Mouse (Mus musculus) kidney, postnatal 0 days (tissue): Measurements from ENCODE around the gene Dgcr8. TPM values are rescaled to one million over a fixed set of nuclear protein-coding genes. Genes with fewer than 3 reads are reported as not detected.
A peak's percentile ranks its signal among the peaks of the same experiment; 100 is the strongest.

ENCODE experiments used
- ATAC-seq: fragments of 200-750 bp; cut with Nextera tagmentation; replicated peaks from 2 replicates; pipeline ENCODE4 v1.8.0; 2017; ENCODE audit warnings: low read depth, moderate number of reproducible peaks, moderate TSS enrichment, moderate library complexity; ENCODE audit not compliant: low FRiP score
- DNase-seq: peaks from one replicate; pipeline ENCODE4 v3.0.0-alpha.2; 2016; ENCODE audit warnings: low spot score
- H3K27ac ChIP-seq: fragments of 300-500 bp; sonication (generic); 2 replicates; pipeline ENCODE4 v1.5.1; 2014; ENCODE audit warnings: mild to moderate bottlenecking
- H3K27me3 ChIP-seq: fragments of 300-500 bp; sonication (generic); 2 replicates; pipeline ENCODE4 v1.6.1; 2014; ENCODE audit warnings: low read length, mixed read lengths; ENCODE audit not compliant: insufficient read depth
- H3K36me3 ChIP-seq: fragments of 300-500 bp; sonication (generic); 2 replicates; pipeline ENCODE4 v1.6.1; 2014; ENCODE audit warnings: low read length, mixed read lengths; ENCODE audit not compliant: insufficient read depth
- H3K4me1 ChIP-seq: fragments of 300-500 bp; sonication (generic); replicated peaks from 2 replicates; pipeline ENCODE4 v1.6.1; 2014; ENCODE audit warnings: antibody characterized with exemption, low read length, mixed read lengths; ENCODE audit not compliant: insufficient read depth
- H3K4me2 ChIP-seq: fragments of 300-500 bp; sonication (generic); 2 replicates; pipeline ENCODE4 v1.6.1; 2014; ENCODE audit warnings: mild to moderate bottlenecking, low read length, moderate library complexity, mixed read lengths
- H3K4me3 ChIP-seq: fragments of 300-500 bp; sonication (generic); replicated peaks from 2 replicates; pipeline ENCODE4 v1.5.1; 2014; ENCODE audit warnings: low read depth, low read length
- H3K9ac ChIP-seq: fragments of 300-500 bp; sonication (generic); 2 replicates; pipeline ENCODE4 v1.6.1; 2014; ENCODE audit warnings: low read depth, low read length
- H3K9me3 ChIP-seq: fragments of 300-500 bp; sonication (generic); replicated peaks from 2 replicates; pipeline ENCODE4 v1.6.1; 2016; ENCODE audit warnings: low read length, inconsistent platforms, mixed read lengths
- CTCF ChIP-seq: IDR thresholded peaks from 2 replicates; pipeline ENCODE4 v1.5.1; 2016; ENCODE audit warnings: antibody characterized with exemption, low read depth, mild to moderate bottlenecking, moderate library complexity
- WGBS: fragments of 180-500 bp; shearing (Covaris S2); extraction: QIAGEN DNeasy Blood & Tissue Kit; methylation state at CpG from one replicate; pipeline ENCODE4 v1.1.7; 2014; 5-methylcytosine and 5-hydroxymethylcytosine counted together
- polyA plus RNA-seq: library from polyadenylated mRNA; unstranded; fragments of >200 nt; fragmentation: Nextera tagmentation; extraction: Ambion mirVana; gene quantifications from 2 replicates; pipeline ENCODE4 v1.2.1, GENCODE M21; 2015

Dgcr8 gene
- polyA plus RNA-seq, 1 experiment from 2014 or later, result 15.6 TPM

GRCm38 (mm10) chr16:18250828-18251790, 37.9 kb downstream of the Dgcr8 start:
- DNase-seq (no peak), ATAC-seq (no peak)
- peaks cover 46% of the 10 kb centered on the region for H3K36me3 ChIP-seq
- 0 out of 2 replicates have a peak overlapping the region, but pooled peaks have one; percentile 10 for H3K9ac ChIP-seq
- TF ChIP-seq CTCF, result no peak
- no peaks in the 10 kb centered on the region for H3K27me3 ChIP-seq
- H3K9me3 ChIP-seq, result no peaks in the 10 kb centered on the region
- H3K4me2 ChIP-seq, result peak overlapping the region; percentile 94
- peaks cover 23% of the 10 kb centered on the region; the same call in 1 of the 2 replicates for H3K4me1 ChIP-seq
- no peak overlapping the region for H3K4me3 ChIP-seq
- no peak overlapping the region for H3K27ac ChIP-seq
- WGBS, result 55% methylated on average over 10 of the region's 10 CpGs

DNA sequence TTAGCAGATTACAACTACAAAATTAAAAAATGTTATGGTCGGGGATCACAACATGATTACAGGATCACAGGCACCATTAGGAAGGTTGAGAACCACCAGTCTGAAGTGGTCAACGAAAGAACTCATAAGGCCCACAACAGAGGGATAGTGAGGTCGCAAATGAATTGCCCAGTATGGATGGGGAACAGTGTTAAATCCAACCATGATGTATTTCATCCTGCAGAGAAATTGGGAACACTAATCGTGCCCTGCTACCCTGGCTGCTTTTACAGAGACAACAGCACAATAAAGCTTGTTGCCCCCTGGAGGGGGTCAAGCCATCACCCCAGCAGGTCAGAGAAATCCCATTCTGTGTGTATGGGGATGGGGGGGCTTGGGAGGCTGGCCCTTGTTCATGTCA, 38.8 kb downstream of the Dgcr8 start:
- peaks cover 42% of the 10 kb centered on the region for H3K36me3 ChIP-seq

GRCm38 (mm10) chr16:18249364-18249967, 39.6 kb downstream of the Dgcr8 start:
- DNase-seq, result peak; percentile 57
- Histone ChIP-seq H3K36me3 (peaks cover 46% of the 10 kb centered on the region), H3K4me3 (peak overlapping the region; percentile 92), H3K4me2 (peak overlapping the region; percentile 94), H3K27me3 (no peaks in the 10 kb centered on the region), H3K9me3 (no peaks in the 10 kb centered on the region), H3K4me1 (peaks cover 23% of the 10 kb centered on the region; the same call in 1 of the 2 replicates), H3K9ac (peak overlapping the region; percentile 90), H3K27ac (peak overlapping the region; percentile 93)
- 2% methylated on average over 27 of the region's 27 CpGs for WGBS
- TF ChIP-seq CTCF, result no peak
- ATAC-seq, result no peak

More for the DNA sequence above, 38.8 kb downstream of the Dgcr8 start:
- Histone ChIP-seq H3K9ac (0 out of 2 replicates have a peak overlapping the region, but pooled peaks have one; percentile 90), H3K9me3 (no peaks in the 10 kb centered on the region), H3K4me3 (no peak overlapping the region; the same call in 1 of the 2 replicates), H3K4me2 (peak overlapping the region; percentile 94), H3K27me3 (no peaks in the 10 kb centered on the region), H3K27ac (no peak overlapping the region), H3K4me1 (peaks cover 23% of the 10 kb centered on the region; the same call in 1 of the 2 replicates)
- 51% methylated on average over 4 of the region's 4 CpGs for WGBS
- no peak for TF ChIP-seq CTCF
- ATAC-seq (no peak), DNase-seq (no peak)

- under 1% methylated on average over 84 of the region's 102 CpGs for WGBS
- ATAC-seq, result peak; percentile 96
- no peak for TF ChIP-seq CTCF
- Histone ChIP-seq H3K36me3 (peaks cover 41% of the 10 kb centered on the region), H3K4me2 (peak within 1 kb of the TSS; percentile 94), H3K4me1 (peaks cover 23% of the 10 kb centered on the region; the same call in 1 of the 2 replicates), H3K9me3 (no peaks in the 10 kb centered on the region), H3K27me3 (no peaks in the 10 kb centered on the region), H3K27ac (peak within 1 kb of the TSS; percentile 93), H3K9ac (peak within 1 kb of the TSS; percentile 90), H3K4me3 (peak within 1 kb of the TSS; percentile 92)
- DNase-seq, result peak; percentile 98
Measured at GRCm38 (mm10) chr16:18248433-18249363, 40.3 kb downstream of the Dgcr8 start, which contains the start of the genes Trmt2a and Ranbp1. Gene Trmt2a (plus strand): TSS chr16:18248679. Gene Ranbp1 (minus strand): TSS chr16:18248732.

DNA sequence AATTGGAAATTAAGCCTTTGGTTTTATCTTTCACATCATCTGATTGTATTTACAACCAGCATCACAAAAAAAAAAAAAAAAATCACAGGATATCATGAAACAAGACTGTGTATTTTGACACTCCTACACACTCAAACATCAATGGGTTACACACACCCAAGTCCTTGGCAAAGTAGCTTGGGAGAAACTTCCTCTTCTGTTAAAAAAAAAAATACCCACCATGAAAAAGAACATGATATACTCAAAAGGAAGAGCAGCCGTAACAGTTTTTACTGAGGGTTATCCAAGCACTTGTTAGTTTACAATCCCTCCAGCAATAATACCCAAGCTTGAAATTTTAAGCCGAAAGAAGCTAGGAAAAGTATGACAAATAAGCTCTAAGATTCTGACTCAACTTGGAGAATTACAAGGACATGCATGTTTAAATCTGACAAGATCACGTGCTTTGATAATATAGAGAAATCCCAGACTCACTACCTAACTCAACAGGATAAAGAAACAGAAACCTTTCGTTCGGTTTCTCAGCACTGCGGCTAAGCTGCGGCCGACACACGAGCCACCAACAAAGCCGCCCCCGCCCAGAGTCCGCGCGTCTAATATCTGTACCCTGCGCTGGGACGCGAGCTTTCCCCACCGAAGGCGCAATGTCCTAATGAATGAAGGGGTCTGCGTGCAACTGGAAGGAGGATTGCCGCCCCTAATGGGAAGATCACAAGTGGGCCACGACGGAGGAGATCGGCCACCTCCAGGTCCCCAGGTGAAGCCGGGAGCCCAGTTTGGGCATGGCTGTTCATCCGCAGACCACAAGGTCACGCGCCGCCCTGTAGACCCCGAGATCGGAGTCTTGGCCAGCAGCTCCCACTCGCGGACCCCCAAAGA, 41.3 kb downstream of the Dgcr8 start:
- DNase-seq (peak; percentile 51), ATAC-seq (peak; percentile 0; the same call in 1 of the 2 replicates)
- H3K9ac ChIP-seq, result peak overlapping the region; percentile 90
- WGBS, result under 1% methylated on average over 33 of the region's 33 CpGs
- no peak for TF ChIP-seq CTCF
- H3K4me1 ChIP-seq, result peaks cover 23% of the 10 kb centered on the region; the same call in 1 of the 2 replicates
- peak overlapping the region; percentile 93 for H3K27ac ChIP-seq
- H3K27me3 ChIP-seq, result no peaks in the 10 kb centered on the region
- peak overlapping the region; percentile 94 for H3K4me2 ChIP-seq
- no peaks in the 10 kb centered on the region for H3K9me3 ChIP-seq
- peak overlapping the region; percentile 92 for H3K4me3 ChIP-seq
- H3K36me3 ChIP-seq, result peaks cover 41% of the 10 kb centered on the region
